Mouse (Mus musculus) ES-Bruce4 (cell line): ENCODE data around the gene Cers6.

ENCODE experiments used
- CTCF ChIP-seq: IDR thresholded peaks from one replicate; pipeline ENCODE4 v1.8.1; 2011; ENCODE audit warnings: low read depth, low read length
- POLR2A ChIP-seq: IDR thresholded peaks from one replicate; pipeline ENCODE4 v1.8.1; 2011; ENCODE audit warnings: low read length; ENCODE audit not compliant: insufficient read depth

DNA sequence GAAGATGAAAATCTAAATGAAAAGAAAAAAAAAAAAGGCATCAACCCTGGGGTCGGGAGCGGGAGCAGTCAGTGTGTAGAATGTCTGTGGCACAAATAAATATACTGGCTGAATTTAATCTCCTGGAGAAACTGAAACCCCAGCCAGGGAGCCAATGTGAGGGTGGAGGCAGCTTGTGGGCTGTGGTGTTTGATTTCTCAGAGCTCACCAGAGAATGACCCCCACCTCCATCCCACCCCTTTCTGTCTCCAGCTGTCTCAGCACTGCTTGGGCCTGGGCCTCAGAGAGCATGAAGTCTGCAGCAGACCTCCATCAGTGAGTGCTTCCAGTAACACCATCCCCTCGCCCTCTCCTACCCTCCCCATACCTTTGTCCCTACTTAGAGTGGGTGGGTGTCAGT is 294.6 kb downstream of the Cers6 start:
- TF ChIP-seq CTCF, result no peak
- TF ChIP-seq POLR2A, result no peak
